Mouse (Mus musculus) bone marrow, adult 2 months (tissue): ENCODE results near the gene Apbb2. TPM values are rescaled to one million over a fixed set of nuclear protein-coding genes. Genes with fewer than 3 reads are reported as not detected.

ENCODE experiments used
- H3K27ac ChIP-seq: fragments of 200-500 bp; 2 replicates; pipeline ENCODE4 v1.5.1; 2012; ENCODE audit warnings: low read depth, mild to moderate bottlenecking, control low read depth, inconsistent platforms, low read length; ENCODE audit not compliant: control insufficient read depth, poor library complexity, insufficient read depth
- H3K4me1 ChIP-seq: fragments of 200-500 bp; 2 replicates; pipeline ENCODE4 v1.6.1; 2011; ENCODE audit warnings: low read length; ENCODE audit not compliant: control insufficient read depth, insufficient read depth
- H3K4me3 ChIP-seq: fragments of 200-500 bp; replicated peaks from 2 replicates; pipeline ENCODE3; 2011; ENCODE audit warnings: mild to moderate bottlenecking, low read depth, low read length, control low read depth; ENCODE audit not compliant: control insufficient read depth
- CTCF ChIP-seq: fragments of 200-500 bp; IDR thresholded peaks from 2 replicates; pipeline ENCODE4 v1.5.1; 2011; ENCODE audit warnings: low read length, control low read depth; ENCODE audit not compliant: control insufficient read depth, insufficient read depth
- POLR2A ChIP-seq: fragments of 200-500 bp; IDR thresholded peaks from 2 replicates; pipeline ENCODE4 v1.6.1; 2011; ENCODE audit warnings: low read depth, mild to moderate bottlenecking, control low read depth, low read length, borderline replicate concordance; ENCODE audit not compliant: control insufficient read depth
- WGBS: fragments of 180-500 bp; shearing (Covaris S2); methylation state at CpG from one replicate; pipeline ENCODE4 v1.1.7; 2018; 5-methylcytosine and 5-hydroxymethylcytosine counted together
- polyA plus RNA-seq: library from polyadenylated mRNA; stranded (reverse); fragments of >200 nt; gene quantifications from 2 replicates; pipeline ENCODE4 v1.2.4, GENCODE M21; 2011; ENCODE audit warnings: low replicate concordance; ENCODE audit not compliant: missing spikeins, insufficient read depth, insufficient read length

Gene Apbb2
- polyA plus RNA-seq, 1 experiment = 6.6 TPM

GRCm38 (mm10) chr5:66453106-66453505 lies 165.5 kb downstream of the Apbb2 start:
- H3K4me3 ChIP-seq = no peak overlapping the region
- 36% methylated on average over 4 of the region's 4 CpGs for WGBS
- no peak overlapping the region for H3K27ac ChIP-seq
- no peaks in the 10 kb centered on the region for H3K4me1 ChIP-seq
- TF ChIP-seq POLR2A (no peak), CTCF (no peak)

DNA sequence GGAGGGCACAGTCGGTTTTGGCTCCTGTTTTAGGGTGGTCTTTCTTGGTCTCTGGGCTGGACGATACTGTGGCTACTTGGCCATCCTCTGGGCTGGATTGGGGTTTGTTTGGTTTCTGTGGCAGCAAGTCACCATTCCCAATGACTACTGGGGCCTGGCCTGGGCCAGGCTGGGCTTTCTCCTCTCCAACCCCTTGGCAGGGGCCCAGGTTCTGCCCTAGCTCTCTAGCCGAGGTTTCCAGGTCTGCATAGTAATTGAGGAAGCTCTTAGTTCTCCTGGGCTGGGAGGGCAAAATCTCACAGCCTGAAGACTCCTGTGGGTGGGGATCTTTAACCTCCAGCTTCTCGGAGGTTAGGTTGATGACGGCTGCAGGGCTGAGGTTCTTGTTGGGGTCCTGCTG lies 167.0 kb downstream of the Apbb2 start:
- no peak overlapping the region for H3K27ac ChIP-seq
- 52% methylated on average over 5 of the region's 5 CpGs for WGBS
- TF ChIP-seq CTCF (no peak), POLR2A (no peak)
- no peaks in the 10 kb centered on the region for H3K4me1 ChIP-seq
- H3K4me3 ChIP-seq = no peak overlapping the region

- Histone ChIP-seq H3K27ac (no peak overlapping the region), H3K4me1 (no peaks in the 10 kb centered on the region), H3K4me3 (no peak overlapping the region)
- 84% methylated on average over 7 of the region's 7 CpGs for whole genome bisulfite sequencing
- no peak for TF ChIP-seq POLR2A
- no peak for TF ChIP-seq CTCF
Measured at GRCm38 (mm10) chr5:66445497-66445896, 173.1 kb downstream of the Apbb2 start.

DNA sequence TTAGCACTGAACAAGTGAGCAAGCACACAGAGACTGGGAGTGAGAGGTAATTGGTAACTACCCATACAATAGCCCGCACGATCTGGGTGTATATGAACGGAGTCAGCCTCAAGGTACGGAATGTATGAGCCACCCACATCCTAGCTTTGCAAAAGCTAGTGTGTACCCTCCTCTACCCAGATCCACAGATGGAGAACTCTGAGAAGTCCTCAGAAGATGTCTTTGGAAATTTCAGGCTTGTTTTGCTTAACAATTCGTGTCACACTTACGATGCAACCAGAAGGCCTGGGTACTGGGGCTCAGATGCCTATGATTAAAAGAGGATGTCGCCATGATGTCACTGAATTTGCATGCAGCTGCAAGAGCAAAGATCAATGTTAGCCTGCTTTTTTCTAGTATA lies 176.3 kb downstream of the Apbb2 start:
- H3K4me3 ChIP-seq = no peak overlapping the region
- H3K4me1 ChIP-seq = no peaks in the 10 kb centered on the region
- H3K27ac ChIP-seq = no peak overlapping the region
- TF ChIP-seq POLR2A (no peak), CTCF (no peak)
- WGBS = 79% methylated on average over 7 of the region's 7 CpGs

GRCm38 (mm10) chr5:66436791-66437246 lies 181.8 kb downstream of the Apbb2 start:
- TF ChIP-seq CTCF = no peak
- no peak for TF ChIP-seq POLR2A
- H3K4me3 ChIP-seq = no peak overlapping the region
- H3K27ac ChIP-seq = no peak overlapping the region
- no peaks in the 10 kb centered on the region for H3K4me1 ChIP-seq
- WGBS = 67% methylated on average over 2 of the region's 2 CpGs

- TF ChIP-seq CTCF (no peak), POLR2A (no peak)
- no peaks in the 10 kb centered on the region for H3K4me1 ChIP-seq
- H3K27ac ChIP-seq = no peak overlapping the region
- WGBS = 84% methylated on average over 4 of the region's 4 CpGs
- H3K4me3 ChIP-seq = no peak overlapping the region
Measured at GRCm38 (mm10) chr5:66435158-66435557, 183.4 kb downstream of the Apbb2 start.

- Histone ChIP-seq H3K4me3 (no peak overlapping the region), H3K27ac (no peak overlapping the region), H3K4me1 (no peaks in the 10 kb centered on the region)
- TF ChIP-seq POLR2A (no peak), CTCF (no peak)
- 77% methylated on average over 2 of the region's 2 CpGs for WGBS
Measured at GRCm38 (mm10) chr5:66429076-66429475, 189.5 kb downstream of the Apbb2 start.

DNA sequence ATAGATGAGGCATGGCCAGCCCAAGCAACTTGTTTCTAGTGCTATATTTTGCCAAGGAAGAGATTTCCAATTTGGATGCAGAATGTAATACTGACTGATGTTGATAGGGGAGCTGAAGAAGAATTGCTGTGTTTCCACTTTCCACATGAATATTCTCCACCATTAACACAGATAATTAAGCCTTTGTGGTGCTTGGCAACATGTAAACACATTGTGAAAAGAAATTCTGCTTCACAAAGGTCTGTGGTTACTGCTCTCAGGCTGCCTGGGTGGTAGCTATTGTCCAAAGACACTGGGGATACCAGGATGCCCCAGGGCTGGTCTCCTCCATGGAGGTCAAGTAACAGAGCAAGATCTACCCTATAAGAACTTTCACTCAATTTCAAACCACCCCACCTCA lies 190.5 kb downstream of the Apbb2 start:
- H3K27ac ChIP-seq = no peak overlapping the region
- TF ChIP-seq POLR2A (no peak), CTCF (no peak)
- no peaks in the 10 kb centered on the region for H3K4me1 ChIP-seq
- no peak overlapping the region for H3K4me3 ChIP-seq

GRCm38 (mm10) chr5:66423909-66424308 lies 194.7 kb downstream of the Apbb2 start:
- Histone ChIP-seq H3K4me1 (no peaks in the 10 kb centered on the region), H3K27ac (no peak overlapping the region), H3K4me3 (no peak overlapping the region)
- TF ChIP-seq CTCF (no peak), POLR2A (no peak)
- 57% methylated on average over 4 of the region's 4 CpGs for WGBS
